Mouse (Mus musculus) brain, embryonic 18.5 days (tissue): ENCODE measurements around the gene Tepp.

ENCODE experiments used
- DNase-seq: peaks from one replicate; pipeline ENCODE4 v3.0.0-alpha.2; 2012; ENCODE audit warnings: low read depth, low spot score

The Tepp gene

GRCm38 (mm10) chr8:95362272-95362671 lies 51.9 kb downstream of the Tepp start:
- no peak for DNase-seq

GRCm38 (mm10) chr8:95363849-95364248 lies 53.5 kb downstream of the Tepp start:
- no peak for DNase-seq

- DNase-seq = no peak
Observed at GRCm38 (mm10) chr8:95369581-95370326, 59.4 kb downstream of the Tepp start.

- DNase-seq = no peak
Observed at GRCm38 (mm10) chr8:95373389-95374002, 63.1 kb downstream of the Tepp start.

- no peak for DNase-seq
Observed at GRCm38 (mm10) chr8:95374429-95374828, 64.1 kb downstream of the Tepp start.

GRCm38 (mm10) chr8:95375374-95375930 lies 65.1 kb downstream of the Tepp start:
- no peak for DNase-seq
